Mouse (Mus musculus) sigmoid colon, adult 10 weeks (tissue): Measurements from ENCODE around the gene Wnt1. TPM values are rescaled to one million over a fixed set of nuclear protein-coding genes. Genes with fewer than 3 reads are reported as not detected.

ENCODE experiments used
- polyA plus RNA-seq: library from polyadenylated mRNA; stranded (reverse); fragments of 350-450 nt; fragmentation: Illumina TruSeq; extraction: RNeasy Lipid Tissue Mini Kit (QIAGEN cat#74804); gene quantifications from one replicate; pipeline ENCODE4 v1.2.3, GENCODE M21; 2014; ENCODE audit warnings: low read depth, low replicate concordance

The Wnt1 gene
- polyA plus RNA-seq, result not detected

GRCm38 (mm10) chr15:98789661-98790535, at the start of gene Wnt1:
TSS of gene Wnt1 (plus strand) at chr15:98789857.

GRCm38 (mm10) chr15:98762670-98763529, 26.8 kb upstream of the Wnt1 start, which contains the start of gene Arf3:
TSS of gene Arf3 (minus strand) at chr15:98763214.

GRCm38 (mm10) chr15:98777762-98778161, 11.9 kb upstream of the Wnt1 start, which contains the start of gene Wnt10b:
TSS of gene Wnt10b (minus strand) at chr15:98778150.

GRCm38 (mm10) chr15:98809390-98809789, 19.7 kb downstream of the Wnt1 start, which contains the start of gene Ddn:
TSS of gene Ddn (minus strand) at chr15:98809490.

GRCm38 (mm10) chr15:98830736-98831683, 41.4 kb downstream of the Wnt1 start, which contains the start of gene Prkag1:
TSS of gene Prkag1 (minus strand) at chr15:98831521.

Other genes with a start within 250 kb of the Wnt1 start
- 66.8 TPM for gene Ccnt1, start 218.9 kb upstream of the Wnt1 start, polyA plus RNA-seq
- gene 4930415O20Rik, start 218.9 kb upstream of the Wnt1 start, polyA plus RNA-seq, result 2.1 TPM
- gene Adcy6, start 179.8 kb upstream of the Wnt1 start, polyA plus RNA-seq, result 16.8 TPM
- gene Cacnb3, start 159.0 kb upstream of the Wnt1 start, polyA plus RNA-seq, result 0.63 TPM
- 3.5 TPM for gene Ddx23, start 127.0 kb upstream of the Wnt1 start, polyA plus RNA-seq
- gene Rnd1, start 112.4 kb upstream of the Wnt1 start, polyA plus RNA-seq, result not detected
- 0.32 TPM for gene Ccdc65, start 81.7 kb upstream of the Wnt1 start, polyA plus RNA-seq
- gene Fkbp11, start 61.7 kb upstream of the Wnt1 start, polyA plus RNA-seq, result not detected
- 42.4 TPM for gene Arf3, start 26.6 kb upstream of the Wnt1 start, polyA plus RNA-seq
- gene Wnt10b, start 11.7 kb upstream of the Wnt1 start, polyA plus RNA-seq, result 0.57 TPM
- not detected for gene Ddn, start 19.6 kb downstream of the Wnt1 start, polyA plus RNA-seq
- gene Prkag1, start 41.7 kb downstream of the Wnt1 start, polyA plus RNA-seq, result 39.9 TPM
- gene Kmt2d, start 81.3 kb downstream of the Wnt1 start, polyA plus RNA-seq, result 2.9 TPM
- 3.2 TPM for gene Rhebl1, start 104.7 kb downstream of the Wnt1 start, polyA plus RNA-seq
- 0.19 TPM for gene Dhh, start 108.7 kb downstream of the Wnt1 start, polyA plus RNA-seq
- gene Lmbr1l, start 128.4 kb downstream of the Wnt1 start, polyA plus RNA-seq, result 9.9 TPM
- gene Tuba1b, start 144.7 kb downstream of the Wnt1 start, polyA plus RNA-seq, result 21.1 TPM
- gene Gm49450, start 163.7 kb downstream of the Wnt1 start, polyA plus RNA-seq, result not detected
- gene Tuba1a, start 163.8 kb downstream of the Wnt1 start, polyA plus RNA-seq, result 41.6 TPM
- gene Tuba1c, start 240.0 kb downstream of the Wnt1 start, polyA plus RNA-seq, result 7.2 TPM